Mouse (Mus musculus) lung, adult 2 months (tissue): ENCODE measurements around the gene Slit3. TPM values are rescaled to one million over a fixed set of nuclear protein-coding genes. Genes with fewer than 3 reads are reported as not detected.

ENCODE experiments used
- DNase-seq: peaks from one replicate; pipeline ENCODE4 v3.0.0; 2022
- H3K4me1 ChIP-seq: fragments of 200-500 bp; 2 replicates; pipeline ENCODE4 v1.6.1; 2011; ENCODE audit warnings: low read length; ENCODE audit not compliant: control insufficient read depth, insufficient read depth
- H3K4me3 ChIP-seq: fragments of 200-500 bp; replicated peaks from 2 replicates; pipeline ENCODE3; 2011; ENCODE audit warnings: low read depth, mild to moderate bottlenecking, control low read depth, low read length; ENCODE audit errors: extremely low read depth
- CTCF ChIP-seq: fragments of 200-500 bp; IDR thresholded peaks from 2 replicates; pipeline ENCODE4 v1.5.1; 2011; ENCODE audit warnings: mild to moderate bottlenecking, low read length, control low read depth; ENCODE audit not compliant: insufficient read depth
- POLR2A ChIP-seq: fragments of 200-500 bp; IDR thresholded peaks from 2 replicates; pipeline ENCODE4 v1.6.1; 2011; ENCODE audit warnings: low read depth, mild to moderate bottlenecking, control low read depth, low read length, borderline replicate concordance; ENCODE audit errors: extremely low read depth
- WGBS: fragments of 180-500 bp; shearing (Covaris S2); methylation state at CpG from one replicate; pipeline ENCODE4 v1.1.7; 2018; 5-methylcytosine and 5-hydroxymethylcytosine counted together
- polyA plus RNA-seq: library from polyadenylated mRNA; depleted of rRNA; stranded (reverse); fragments of >200 nt; gene quantifications from 2 replicates; pipeline ENCODE4 v1.2.3, GENCODE M21; 2012

Slit3 gene
- polyA plus RNA-seq, 1 experiment: 69.7 TPM

- WGBS: 74% methylated on average over 5 of the region's 5 CpGs
- no peak for DNase-seq
- TF ChIP-seq CTCF: no peak
- TF ChIP-seq POLR2A: no peak
- no peaks in the 10 kb centered on the region for H3K4me1 ChIP-seq
- no peak overlapping the region for H3K4me3 ChIP-seq
Measured at GRCm38 (mm10) chr11:35608794-35609193, 487.8 kb downstream of the Slit3 start.

DNA sequence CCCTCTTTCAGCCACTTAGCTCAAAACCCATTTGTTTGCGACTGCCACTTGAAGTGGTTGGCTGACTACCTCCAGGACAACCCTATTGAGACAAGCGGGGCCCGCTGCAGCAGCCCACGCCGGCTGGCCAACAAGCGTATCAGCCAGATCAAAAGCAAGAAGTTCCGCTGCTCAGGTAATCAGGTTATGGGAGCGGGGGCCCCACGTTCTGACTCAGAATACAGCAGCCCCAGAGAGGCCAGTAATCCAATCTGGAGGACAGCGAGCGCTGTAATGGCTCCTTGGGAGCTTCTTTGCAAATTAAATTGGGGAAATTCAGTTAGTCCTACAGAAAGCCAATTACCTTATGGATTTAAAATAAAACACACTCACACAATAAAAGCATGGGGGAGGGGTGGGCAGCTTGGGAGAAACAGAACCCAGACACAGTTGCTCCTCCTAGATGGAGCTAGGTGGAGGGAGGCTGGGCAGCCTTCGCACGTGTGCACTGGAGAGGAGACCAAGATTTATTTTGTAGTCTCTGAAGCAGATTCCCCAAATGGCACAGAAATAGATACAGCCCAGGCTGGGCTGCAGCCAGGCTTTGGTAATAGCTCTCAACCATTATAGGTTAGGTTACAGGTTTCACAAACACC lies 491.4 kb downstream of the Slit3 start:
- Histone ChIP-seq H3K4me3 (no peak overlapping the region), H3K4me1 (no peaks in the 10 kb centered on the region)
- WGBS: 76% methylated on average over 13 of the region's 13 CpGs
- TF ChIP-seq CTCF (no peak), POLR2A (no peak)
- no peak for DNase-seq

DNA sequence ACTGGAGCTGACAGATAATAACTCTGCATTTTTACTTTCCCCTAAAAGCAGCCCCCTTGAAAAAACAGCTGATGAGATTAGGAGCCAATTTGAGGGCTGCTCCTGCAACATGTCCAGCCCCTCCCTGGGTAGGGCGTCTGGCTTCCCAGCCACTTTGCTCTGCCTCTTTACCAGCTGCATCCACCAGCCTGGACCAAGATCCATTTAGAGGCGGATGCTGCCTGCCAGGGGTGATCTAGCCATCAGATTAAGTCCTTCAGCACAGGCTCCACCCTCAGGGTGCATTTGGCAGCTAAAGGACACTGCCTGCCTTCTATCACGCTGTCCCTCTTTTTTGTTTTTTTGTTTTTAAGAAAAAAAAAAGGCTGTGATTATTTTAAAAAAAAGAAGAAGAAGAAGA lies 493.5 kb downstream of the Slit3 start:
- Histone ChIP-seq H3K4me3 (no peak overlapping the region), H3K4me1 (no peaks in the 10 kb centered on the region)
- 41% methylated on average over 3 of the region's 3 CpGs for WGBS
- TF ChIP-seq CTCF: no peak
- no peak for TF ChIP-seq POLR2A
- no peak for DNase-seq

- 88% methylated on average over 14 of the region's 14 CpGs for WGBS
- Histone ChIP-seq H3K4me1 (no peaks in the 10 kb centered on the region), H3K4me3 (no peak overlapping the region)
- TF ChIP-seq CTCF (no peak), POLR2A (no peak)
- DNase-seq: no peak
Measured at GRCm38 (mm10) chr11:35619421-35619820, 498.4 kb downstream of the Slit3 start.

DNA sequence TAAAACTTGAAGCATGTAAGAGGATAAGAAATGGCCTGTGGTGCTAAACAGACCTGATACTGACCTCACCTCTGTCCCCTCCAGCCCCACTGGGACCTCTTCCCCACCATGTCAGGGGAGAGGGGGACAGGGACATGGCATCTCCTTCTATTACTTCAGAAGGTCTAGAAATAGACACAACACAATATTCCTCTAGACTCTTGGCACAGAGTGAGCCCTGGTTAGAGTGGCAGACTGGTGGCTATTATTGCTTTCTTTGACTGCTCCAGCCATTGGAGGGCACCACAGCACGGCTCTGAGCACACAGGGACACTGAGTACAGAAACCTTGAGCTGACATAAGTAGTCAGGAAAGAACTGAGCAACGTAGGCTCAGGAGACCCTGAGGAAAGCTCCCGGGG lies 501.7 kb downstream of the Slit3 start:
- Histone ChIP-seq H3K4me3 (no peak overlapping the region), H3K4me1 (no peaks in the 10 kb centered on the region)
- DNase-seq: no peak
- WGBS: 78% methylated on average over 3 of the region's 3 CpGs
- TF ChIP-seq CTCF (no peak), POLR2A (no peak)

GRCm38 (mm10) chr11:35624515-35625270 lies 503.7 kb downstream of the Slit3 start:
- Histone ChIP-seq H3K4me1 (no peaks in the 10 kb centered on the region), H3K4me3 (no peak overlapping the region)
- no peak for DNase-seq
- TF ChIP-seq POLR2A (no peak), CTCF (no peak)
- WGBS: 71% methylated on average over 21 of the region's 21 CpGs

- Histone ChIP-seq H3K4me1 (no peaks in the 10 kb centered on the region), H3K4me3 (no peak overlapping the region)
- no peak for DNase-seq
- WGBS: 56% methylated on average over 6 of the region's 6 CpGs
- TF ChIP-seq POLR2A (no peak), CTCF (no peak)
Measured at GRCm38 (mm10) chr11:35625576-35625975, 504.6 kb downstream of the Slit3 start.

GRCm38 (mm10) chr11:35626161-35626885 lies 505.3 kb downstream of the Slit3 start:
- no peak overlapping the region for H3K4me3 ChIP-seq
- WGBS: 86% methylated on average over 10 of the region's 10 CpGs
- no peaks in the 10 kb centered on the region for H3K4me1 ChIP-seq
- no peak for DNase-seq
- TF ChIP-seq POLR2A (no peak), CTCF (no peak)

DNA sequence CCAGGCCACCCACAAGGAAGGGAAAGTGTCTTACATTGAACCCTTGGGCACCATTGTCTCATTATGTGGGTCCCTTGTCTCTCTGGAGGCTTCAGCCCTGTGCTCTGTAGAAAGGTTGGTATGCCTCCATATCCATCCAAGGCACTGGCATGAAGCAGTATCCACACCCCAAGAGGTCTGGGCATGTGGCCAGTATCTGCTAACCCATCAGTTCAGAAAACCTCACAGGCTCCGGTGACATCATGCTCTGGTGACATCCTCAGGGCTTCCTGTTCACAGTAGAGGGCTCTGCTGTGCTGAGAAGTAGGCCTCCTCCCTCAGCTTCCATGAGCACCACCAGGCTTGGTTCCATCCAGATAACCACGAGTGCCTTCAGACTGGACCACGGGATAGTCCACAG lies 506.8 kb downstream of the Slit3 start:
- no peak for TF ChIP-seq POLR2A
- TF ChIP-seq CTCF: no peak
- WGBS: 66% methylated on average over 3 of the region's 3 CpGs
- Histone ChIP-seq H3K4me1 (no peaks in the 10 kb centered on the region), H3K4me3 (no peak overlapping the region)
- no peak for DNase-seq
